Mouse (Mus musculus): ENCODE data around the gene Exog.

Gene Exog

GRCm38 (mm10) chr9:119444738-119445429, at the start of gene Exog:
Gene Exog (plus strand): TSS chr9:119444943.
- in situ Hi-C loops (cut with MboI; ENCODE audit: low pct_unique_long_range_greater_than_20kb in 1 of 2, low sequenced_read_pairs in 2 of 2, unreplicated experiment in 1 of 2), result no loop called here

GRCm38 (mm10) chr9:119401351-119401750, 43.4 kb upstream of the Exog start:
- in situ Hi-C loops (cut with MboI; ENCODE audit: low pct_unique_long_range_greater_than_20kb in 1 of 2, low sequenced_read_pairs in 2 of 2, unreplicated experiment in 1 of 2), result no loop called here

- in situ Hi-C loops (cut with MboI; ENCODE audit: low pct_unique_long_range_greater_than_20kb in 1 of 2, low sequenced_read_pairs in 2 of 2, unreplicated experiment in 1 of 2), result no loop called here
These were observed 42.9 kb upstream of the Exog start, which contains the start of gene Acvr2b for GRCm38 (mm10) chr9:119401801-119402214. Gene Acvr2b (plus strand): TSS chr9:119402118.

- in situ Hi-C loops (cut with MboI; ENCODE audit: low pct_unique_long_range_greater_than_20kb in 1 of 2, low sequenced_read_pairs in 2 of 2, unreplicated experiment in 1 of 2), result no loop called here
These were observed 42.2 kb upstream of the Exog start for GRCm38 (mm10) chr9:119402253-119403235.

- in situ Hi-C loops (cut with MboI; ENCODE audit: low pct_unique_long_range_greater_than_20kb in 1 of 2, low sequenced_read_pairs in 2 of 2, unreplicated experiment in 1 of 2), result no loop called here
These were observed 41.5 kb upstream of the Exog start for GRCm38 (mm10) chr9:119403236-119403641.

GRCm38 (mm10) chr9:119404090-119404489, 40.7 kb upstream of the Exog start:
- in situ Hi-C loops (cut with MboI; ENCODE audit: low pct_unique_long_range_greater_than_20kb in 1 of 2, low sequenced_read_pairs in 2 of 2, unreplicated experiment in 1 of 2), result no loop called here

GRCm38 (mm10) chr9:119407884-119408283, 36.9 kb upstream of the Exog start:
- in situ Hi-C loops (cut with MboI; ENCODE audit: low pct_unique_long_range_greater_than_20kb in 1 of 2, low sequenced_read_pairs in 2 of 2, unreplicated experiment in 1 of 2), result no loop called here

GRCm38 (mm10) chr9:119408898-119409664, 35.7 kb upstream of the Exog start:
- in situ Hi-C loops (cut with MboI; ENCODE audit: low pct_unique_long_range_greater_than_20kb in 1 of 2, low sequenced_read_pairs in 2 of 2, unreplicated experiment in 1 of 2), result no loop called here

GRCm38 (mm10) chr9:119409864-119410263, 34.9 kb upstream of the Exog start:
- in situ Hi-C loops (cut with MboI; ENCODE audit: low pct_unique_long_range_greater_than_20kb in 1 of 2, low sequenced_read_pairs in 2 of 2, unreplicated experiment in 1 of 2), result no loop called here

GRCm38 (mm10) chr9:119418025-119418424, 26.7 kb upstream of the Exog start:
- in situ Hi-C loops (cut with MboI; ENCODE audit: low pct_unique_long_range_greater_than_20kb in 1 of 2, low sequenced_read_pairs in 2 of 2, unreplicated experiment in 1 of 2), result no loop called here

GRCm38 (mm10) chr9:119419852-119420438, 24.8 kb upstream of the Exog start:
- in situ Hi-C loops (cut with MboI; ENCODE audit: low pct_unique_long_range_greater_than_20kb in 1 of 2, low sequenced_read_pairs in 2 of 2, unreplicated experiment in 1 of 2), result no loop called here

GRCm38 (mm10) chr9:119425217-119425975, 19.3 kb upstream of the Exog start:
- in situ Hi-C loops (cut with MboI; ENCODE audit: low pct_unique_long_range_greater_than_20kb in 1 of 2, low sequenced_read_pairs in 2 of 2, unreplicated experiment in 1 of 2), result no loop called here

- in situ Hi-C loops (cut with MboI; ENCODE audit: low pct_unique_long_range_greater_than_20kb in 1 of 2, low sequenced_read_pairs in 2 of 2, unreplicated experiment in 1 of 2), result no loop called here
These were observed 18.7 kb upstream of the Exog start for GRCm38 (mm10) chr9:119425976-119426415.

- in situ Hi-C loops (cut with MboI; ENCODE audit: low pct_unique_long_range_greater_than_20kb in 1 of 2, low sequenced_read_pairs in 2 of 2, unreplicated experiment in 1 of 2), result no loop called here
These were observed 18.3 kb upstream of the Exog start for GRCm38 (mm10) chr9:119426483-119426882.

GRCm38 (mm10) chr9:119430311-119430710, 14.4 kb upstream of the Exog start:
- in situ Hi-C loops (cut with MboI; ENCODE audit: low pct_unique_long_range_greater_than_20kb in 1 of 2, low sequenced_read_pairs in 2 of 2, unreplicated experiment in 1 of 2), result no loop called here

- in situ Hi-C loops (cut with MboI; ENCODE audit: low pct_unique_long_range_greater_than_20kb in 1 of 2, low sequenced_read_pairs in 2 of 2, unreplicated experiment in 1 of 2), result no loop called here
These were observed 8.9 kb upstream of the Exog start for GRCm38 (mm10) chr9:119435855-119436254.

- in situ Hi-C loops (cut with MboI; ENCODE audit: low pct_unique_long_range_greater_than_20kb in 1 of 2, low sequenced_read_pairs in 2 of 2, unreplicated experiment in 1 of 2), result no loop called here
These were observed 6.7 kb upstream of the Exog start for GRCm38 (mm10) chr9:119438065-119438464.
